Mouse (Mus musculus): Measurements from ENCODE around the gene Abl1. TPM values are rescaled to one million over a fixed set of nuclear protein-coding genes. Genes with fewer than 3 reads are reported as not detected.

The Abl1 gene
- 62.9 and 63.8 TPM in 2 replicates for polyA plus RNA-seq (2012)

- TF ChIP-seq GATA1 (IDR thresholded peaks at IDR 0.05; ENCODE audit: low read length) = no peak
Measured at GRCm38 (mm10) chr2:31688074-31688925, at the start of gene Abl1. Abl1 (plus strand) TSS chr2:31688376.

GRCm38 (mm10) chr2:31638581-31639465 is 49.4 kb upstream of the Abl1 start:
- no peak for TF ChIP-seq GATA1 (IDR thresholded peaks at IDR 0.05; ENCODE audit: low read length)

GRCm38 (mm10) chr2:31639466-31639760 is 48.8 kb upstream of the Abl1 start:
- no peak for TF ChIP-seq GATA1 (IDR thresholded peaks at IDR 0.05; ENCODE audit: low read length)

GRCm38 (mm10) chr2:31639901-31640608 is 48.1 kb upstream of the Abl1 start, which contains the start of gene Prdm12:
Prdm12 (plus strand) TSS chr2:31640037.
- TF ChIP-seq GATA1 (IDR thresholded peaks at IDR 0.05; ENCODE audit: low read length) = no peak

GRCm38 (mm10) chr2:31640609-31641507 is 47.3 kb upstream of the Abl1 start:
- TF ChIP-seq GATA1 (IDR thresholded peaks at IDR 0.05; ENCODE audit: low read length) = no peak

GRCm38 (mm10) chr2:31641508-31641830 is 46.7 kb upstream of the Abl1 start:
- no peak for TF ChIP-seq GATA1 (IDR thresholded peaks at IDR 0.05; ENCODE audit: low read length)

- TF ChIP-seq GATA1 (IDR thresholded peaks at IDR 0.05; ENCODE audit: low read length) = no peak
Measured at GRCm38 (mm10) chr2:31641929-31642328, 46.2 kb upstream of the Abl1 start.

- TF ChIP-seq GATA1 (IDR thresholded peaks at IDR 0.05; ENCODE audit: low read length) = no peak
Measured at GRCm38 (mm10) chr2:31653971-31654853, 34.0 kb upstream of the Abl1 start.

GRCm38 (mm10) chr2:31654854-31655559 is 33.2 kb upstream of the Abl1 start:
- TF ChIP-seq GATA1 (IDR thresholded peaks at IDR 0.05; ENCODE audit: low read length) = no peak

- no peak for TF ChIP-seq GATA1 (IDR thresholded peaks at IDR 0.05; ENCODE audit: low read length)
Measured at GRCm38 (mm10) chr2:31656374-31656773, 31.8 kb upstream of the Abl1 start.

- TF ChIP-seq GATA1 (IDR thresholded peaks at IDR 0.05; ENCODE audit: low read length) = no peak
Measured at GRCm38 (mm10) chr2:31662939-31663803, 25.0 kb upstream of the Abl1 start.

- TF ChIP-seq GATA1 (IDR thresholded peaks at IDR 0.05; ENCODE audit: low read length) = no peak
Measured at GRCm38 (mm10) chr2:31663804-31664180, 24.4 kb upstream of the Abl1 start.
